Mouse (Mus musculus): ENCODE results near the gene Dnajc16. TPM values are rescaled to one million over a fixed set of nuclear protein-coding genes. Genes with fewer than 3 reads are reported as not detected.

Dnajc16 gene
- total and polyA plus RNA-seq, 3 experiments = 3.2 to 6.8 TPM; not detected in 1

- Histone ChIP-seq H3K4me3 (ENCODE audit: control insufficient read depth in 1 of 2, insufficient read depth in 1 of 2, low read depth in 2 of 2, low read length in 2 of 2) (peak overlapping the region; percentile 40 to 43), H3K79me2 (ENCODE audit: control insufficient read depth, insufficient read depth, low read length, poor library complexity) (no peaks in the 10 kb centered on the region), H3K27me3 (ENCODE audit: control insufficient read depth in 1 of 2, insufficient read depth in 2 of 2, low read length in 2 of 2) (no peaks in the 10 kb centered on the region), H3K9ac (ENCODE audit: control insufficient read depth, low read depth, low read length, poor library complexity, severe bottlenecking) (peak overlapping the region; percentile 57), H3K36me3 (ENCODE audit: control insufficient read depth in 1 of 2, insufficient read depth in 2 of 2, low read length in 2 of 2) (peaks cover 0 to 31% of the 10 kb centered on the region in 2 experiments; a peak in 2 of 4 replicates), H3K4me1 (ENCODE audit: control insufficient read depth in 1 of 2, insufficient read depth in 2 of 2, low read length in 2 of 2) (peaks cover 17 to 29% of the 10 kb centered on the region in 2 experiments), H3K9me3 (replicated peaks; ENCODE audit: insufficient read depth, low read length) (no peaks in the 10 kb centered on the region), H3K27ac (ENCODE audit: control insufficient read depth, low read depth, low read length) (peak overlapping the region; percentile 71)
- peak; percentile 85 for DNase-seq (ENCODE audit: low read depth, low spot score)
- no peak for TF ChIP-seq CTCF (IDR thresholded peaks at IDR 0.05 in 2 of 3, conservative IDR thresholded peaks at IDR 0.05 in 1 of 3; ENCODE audit: control insufficient read depth in 1 of 3, insufficient read depth in 1 of 3, low read depth in 2 of 3, low read length in 3 of 3, poor library complexity in 1 of 3, severe bottlenecking in 1 of 3)
- TF ChIP-seq RCOR1 (IDR thresholded peaks at IDR 0.05; ENCODE audit: low read depth, low read length) = 0 out of 2 replicates have a peak, but pooled peaks have one; percentile 5
- no peak for TF ChIP-seq USF2 (IDR thresholded peaks at IDR 0.05; ENCODE audit: borderline replicate concordance in 1 of 2, insufficient read depth in 1 of 2, low read depth in 1 of 2, low read length in 2 of 2)
- TF ChIP-seq ELF1 (IDR thresholded peaks at IDR 0.05; ENCODE audit: low read depth, low read length) = no peak
- TF ChIP-seq SIN3A (IDR thresholded peaks at IDR 0.05; ENCODE audit: low read length) = peak; percentile 47
- TF ChIP-seq TBP (IDR thresholded peaks at IDR 0.05; ENCODE audit: low read depth, low read length) = peak; percentile 70; the same call in 1 of the 2 replicates
- TF ChIP-seq POLR2A (IDR thresholded peaks at IDR 0.05; ENCODE audit: control insufficient read depth in 1 of 2, insufficient read depth in 1 of 2, low read depth in 1 of 2, low read length in 2 of 2, poor library complexity in 1 of 2) = peak in 1 of 2 experiments; percentile 63; a peak in 2 of 4 replicates
- no peak for TF ChIP-seq ZMIZ1 (IDR thresholded peaks at IDR 0.05; ENCODE audit: low read depth, low read length)
- 0 out of 2 replicates have a peak, but pooled peaks have one; percentile 10 for TF ChIP-seq HCFC1 (IDR thresholded peaks at IDR 0.05; ENCODE audit: low read depth, low read length)
- peak; percentile 46; the same call in 1 of the 2 replicates for TF ChIP-seq TCF12 (IDR thresholded peaks at IDR 0.05; ENCODE audit: low read depth, low read length)
- TF ChIP-seq BHLHE40 (IDR thresholded peaks at IDR 0.05; ENCODE audit: borderline replicate concordance, low read depth, low read length) = no peak
- no peak for TF ChIP-seq ZKSCAN1 (IDR thresholded peaks at IDR 0.05; ENCODE audit: low read depth, low read length)
- TF ChIP-seq NRF1 (IDR thresholded peaks at IDR 0.05; ENCODE audit: insufficient read depth, low read depth, low read length, poor library complexity, severe bottlenecking) = no peak
- TF ChIP-seq MYC (IDR thresholded peaks at IDR 0.05; ENCODE audit: low read depth, low read length) = no peak
- TF ChIP-seq MYB (IDR thresholded peaks at IDR 0.05; ENCODE audit: low read depth, low read length) = no peak
- TF ChIP-seq MAX (IDR thresholded peaks at IDR 0.05; ENCODE audit: low read length) = no peak; the same call in 1 of the 2 replicates
- no peak for TF ChIP-seq CHD2 (IDR thresholded peaks at IDR 0.05; ENCODE audit: low read length)
- TF ChIP-seq RAD21 (IDR thresholded peaks at IDR 0.05; ENCODE audit: low read depth, low read length) = no peak
- peak; percentile 49; the same call in 1 of the 2 replicates for TF ChIP-seq GATA1 (IDR thresholded peaks at IDR 0.05; ENCODE audit: low read depth, low read length)
- TF ChIP-seq MAFK (IDR thresholded peaks at IDR 0.05; ENCODE audit: borderline replicate concordance, low read depth, low read length) = no peak
- no peak for TF ChIP-seq UBTF (IDR thresholded peaks at IDR 0.05; ENCODE audit: borderline replicate concordance, insufficient read depth, low read depth, low read length)
- no peak for TF ChIP-seq SMC3 (IDR thresholded peaks at IDR 0.05; ENCODE audit: low read depth, low read length)
- TF ChIP-seq GABPA (IDR thresholded peaks at IDR 0.05; ENCODE audit: low read depth, low read length) = no peak
- no peak for TF ChIP-seq ZC3H11A (IDR thresholded peaks at IDR 0.05; ENCODE audit: low read depth, low read length)
- TF ChIP-seq KAT2A (conservative IDR thresholded peaks at IDR 0.05; ENCODE audit: low read depth, low read length) = no peak
- no peak for TF ChIP-seq MAZ (IDR thresholded peaks at IDR 0.05; ENCODE audit: low read depth, low read length)
- TF ChIP-seq JUND (IDR thresholded peaks at IDR 0.05; ENCODE audit: low read depth, low read length) = no peak
- TF ChIP-seq TAL1 (IDR thresholded peaks at IDR 0.05; ENCODE audit: low read length) = peak; percentile 43
- TF ChIP-seq USF1 (IDR thresholded peaks at IDR 0.05; ENCODE audit: low read depth, low read length) = no peak
- TF ChIP-seq ETS1 (IDR thresholded peaks at IDR 0.05; ENCODE audit: low read depth, low read length) = peak; percentile 60
- TF ChIP-seq E2F4 (IDR thresholded peaks at IDR 0.05; ENCODE audit: borderline replicate concordance, low read depth, low read length) = peak; percentile 84
- TF ChIP-seq NELFE (IDR thresholded peaks at IDR 0.05; ENCODE audit: low read depth, low read length) = peak; percentile 36; the same call in 1 of the 2 replicates
- TF ChIP-seq EP300 (IDR thresholded peaks at IDR 0.05; ENCODE audit: low read depth in 1 of 2, low read length in 2 of 2) = peak in 1 of 2 experiments; percentile 41; a peak in 2 of 4 replicates
- TF ChIP-seq CHD1 (IDR thresholded peaks at IDR 0.05; ENCODE audit: low read depth, low read length) = no peak
- no peak for TF ChIP-seq POLR2AphosphoS2 (IDR thresholded peaks at IDR 0.05; ENCODE audit: low read length)
- no peak for TF ChIP-seq MEF2A (IDR thresholded peaks at IDR 0.05; ENCODE audit: extremely low read depth, insufficient replicate concordance, low read depth, low read length, poor library complexity, severe bottlenecking)
Measured at GRCm38 (mm10) chr4:141767353-141768036, 23.2 kb downstream of the Dnajc16 start.

All from MEL (cell line).